Mouse (Mus musculus) hindbrain, embryonic 13.5 days (tissue): ENCODE measurements around the gene Dab2. TPM values are rescaled to one million over a fixed set of nuclear protein-coding genes. Genes with fewer than 3 reads are reported as not detected.

Source experiments
- ATAC-seq: fragments of 200-750 bp; cut with Nextera tagmentation; 2 replicates; pipeline ENCODE4 v1.8.0; 2017; ENCODE audit warnings: moderate TSS enrichment; ENCODE audit not compliant: low FRiP score
- H3K27ac ChIP-seq: fragments of 300-500 bp; sonication (generic); 2 replicates; pipeline ENCODE4 v1.5.1; 2015; ENCODE audit warnings: inconsistent platforms, mild to moderate bottlenecking, moderate library complexity
- H3K27me3 ChIP-seq: fragments of 300-500 bp; sonication (generic); 2 replicates; pipeline ENCODE4 v1.6.1; 2015; ENCODE audit warnings: mild to moderate bottlenecking, inconsistent platforms
- H3K36me3 ChIP-seq: fragments of 300-500 bp; sonication (generic); 2 replicates; pipeline ENCODE4 v1.6.1; 2015; ENCODE audit warnings: mild to moderate bottlenecking, inconsistent platforms
- H3K4me1 ChIP-seq: fragments of 300-500 bp; sonication (generic); replicated peaks from 2 replicates; pipeline ENCODE4 v1.6.1; 2015; ENCODE audit warnings: inconsistent platforms
- H3K4me2 ChIP-seq: fragments of 300-500 bp; sonication (generic); 2 replicates; pipeline ENCODE4 v1.6.1; 2015; ENCODE audit warnings: inconsistent platforms, mild to moderate bottlenecking, moderate library complexity
- H3K4me3 ChIP-seq: fragments of 300-500 bp; sonication (generic); 2 replicates; pipeline ENCODE4 v1.5.1; 2015; ENCODE audit warnings: mild to moderate bottlenecking, inconsistent platforms
- H3K9ac ChIP-seq: fragments of 300-500 bp; sonication (generic); 2 replicates; pipeline ENCODE4 v1.6.1; 2015; ENCODE audit warnings: mild to moderate bottlenecking, inconsistent platforms
- H3K9me3 ChIP-seq: fragments of 300-500 bp; sonication (generic); 2 replicates; pipeline ENCODE4 v1.6.1; 2016; ENCODE audit warnings: inconsistent platforms
- WGBS: fragments of 180-500 bp; shearing (Covaris S2); methylation state at CpG from one replicate; pipeline ENCODE4 v1.1.7; 2015; 5-methylcytosine and 5-hydroxymethylcytosine counted together
- polyA plus RNA-seq: library from polyadenylated mRNA; unstranded; fragments of >200 nt; fragmentation: Nextera tagmentation; extraction: Ambion mirVana; gene quantifications from 2 replicates; pipeline ENCODE4 v1.2.1, GENCODE M21; 2015

Gene Dab2
- polyA plus RNA-seq, result 26.5 and 28.5 TPM in 2 replicates

DNA sequence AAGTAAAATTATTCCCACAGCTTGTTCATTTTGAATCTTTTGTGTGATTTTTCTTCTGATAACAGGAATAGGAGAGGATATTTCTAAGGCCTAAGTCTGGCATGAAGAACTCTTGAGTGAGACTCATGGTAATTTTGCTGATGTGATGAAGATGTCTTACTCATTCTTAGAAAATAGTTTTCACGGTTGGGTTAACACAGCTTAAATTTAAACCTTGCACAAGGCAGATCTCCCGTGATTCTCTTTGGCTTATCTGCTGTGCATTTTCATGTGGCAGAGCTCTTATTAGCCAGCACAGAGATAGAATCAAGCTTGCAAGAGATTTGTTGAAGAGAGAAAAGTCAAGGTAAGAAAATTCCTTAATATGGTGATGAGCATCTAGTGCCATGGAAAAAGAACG, at the start of gene Dab2:
Gene Dab2, plus strand, starts transcription at position 235 of the 400 bp plus-strand sequence.
- H3K4me2 ChIP-seq, result no peak within 1 kb of the TSS
- H3K4me1 ChIP-seq, result no peaks in the 10 kb centered on the region
- H3K27ac ChIP-seq, result no peak within 1 kb of the TSS
- H3K9ac ChIP-seq, result no peak within 1 kb of the TSS
- 89% methylated on average over 3 of the region's 3 CpGs for WGBS
- no peak within 1 kb of the TSS for H3K4me3 ChIP-seq
- no peaks in the 10 kb centered on the region for H3K9me3 ChIP-seq
- H3K36me3 ChIP-seq, result no peaks in the 10 kb centered on the region
- H3K27me3 ChIP-seq, result no peaks in the 10 kb centered on the region
- no peak for ATAC-seq

GRCm38 (mm10) chr15:6253471-6253870, 46.1 kb upstream of the Dab2 start:
- WGBS, result 86% methylated on average over 2 of the region's 2 CpGs
- H3K27me3 ChIP-seq, result no peaks in the 10 kb centered on the region
- H3K4me3 ChIP-seq, result no peak overlapping the region
- H3K27ac ChIP-seq, result no peak overlapping the region
- no peaks in the 10 kb centered on the region for H3K36me3 ChIP-seq
- H3K9ac ChIP-seq, result no peak overlapping the region
- H3K4me2 ChIP-seq, result no peak overlapping the region
- H3K4me1 ChIP-seq, result no peaks in the 10 kb centered on the region
- H3K9me3 ChIP-seq, result no peaks in the 10 kb centered on the region
- no peak for ATAC-seq

- H3K4me1 ChIP-seq, result no peaks in the 10 kb centered on the region
- no peak overlapping the region for H3K27ac ChIP-seq
- no peak overlapping the region for H3K9ac ChIP-seq
- no peaks in the 10 kb centered on the region for H3K36me3 ChIP-seq
- H3K9me3 ChIP-seq, result no peaks in the 10 kb centered on the region
- H3K4me3 ChIP-seq, result no peak overlapping the region
- no peaks in the 10 kb centered on the region for H3K27me3 ChIP-seq
- no peak for ATAC-seq
- no peak overlapping the region for H3K4me2 ChIP-seq
- WGBS, result 98% methylated on average over 2 of the region's 2 CpGs
Observed at GRCm38 (mm10) chr15:6254383-6254782, 45.2 kb upstream of the Dab2 start.

DNA sequence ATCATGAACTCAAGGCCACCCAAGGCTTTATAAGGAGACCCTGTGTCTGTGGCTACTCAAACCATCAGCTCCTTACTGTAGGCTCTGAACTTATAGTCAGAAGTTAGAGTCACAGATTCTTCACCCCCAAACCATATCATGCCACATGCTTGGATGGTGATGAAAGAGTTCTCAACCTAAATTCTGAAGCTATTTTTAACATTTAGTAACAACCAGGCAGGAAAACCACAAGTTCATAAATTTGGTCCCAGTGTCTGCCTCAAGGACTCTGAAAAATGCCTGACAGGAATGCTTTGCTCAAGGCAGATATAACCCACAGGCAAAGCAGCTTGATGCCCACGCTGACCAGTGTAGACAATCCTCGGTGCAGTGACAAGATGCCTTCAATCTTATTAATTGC, 42.5 kb upstream of the Dab2 start:
- WGBS, result 83% methylated on average over 2 of the region's 2 CpGs
- Histone ChIP-seq H3K27ac (no peak overlapping the region), H3K36me3 (no peaks in the 10 kb centered on the region), H3K27me3 (no peaks in the 10 kb centered on the region), H3K9me3 (no peaks in the 10 kb centered on the region), H3K9ac (no peak overlapping the region), H3K4me1 (no peaks in the 10 kb centered on the region), H3K4me2 (no peak overlapping the region), H3K4me3 (no peak overlapping the region)
- no peak for ATAC-seq

GRCm38 (mm10) chr15:6259957-6260740, 39.4 kb upstream of the Dab2 start:
- Histone ChIP-seq H3K9me3 (no peaks in the 10 kb centered on the region), H3K4me1 (no peaks in the 10 kb centered on the region), H3K36me3 (no peaks in the 10 kb centered on the region), H3K4me2 (no peak overlapping the region), H3K27ac (no peak overlapping the region), H3K27me3 (no peaks in the 10 kb centered on the region), H3K4me3 (no peak overlapping the region), H3K9ac (no peak overlapping the region)
- 10% methylated on average over 3 of the region's 3 CpGs for WGBS
- ATAC-seq, result no peak

- no peak overlapping the region for H3K4me3 ChIP-seq
- no peak for ATAC-seq
- no peak overlapping the region for H3K9ac ChIP-seq
- WGBS, result 78% methylated on average over 6 of the region's 6 CpGs
- no peaks in the 10 kb centered on the region for H3K27me3 ChIP-seq
- H3K4me1 ChIP-seq, result no peaks in the 10 kb centered on the region
- H3K27ac ChIP-seq, result no peak overlapping the region
- H3K4me2 ChIP-seq, result no peak overlapping the region
- H3K9me3 ChIP-seq, result no peaks in the 10 kb centered on the region
- H3K36me3 ChIP-seq, result no peaks in the 10 kb centered on the region
Observed at GRCm38 (mm10) chr15:6260741-6261430, 38.7 kb upstream of the Dab2 start.

DNA sequence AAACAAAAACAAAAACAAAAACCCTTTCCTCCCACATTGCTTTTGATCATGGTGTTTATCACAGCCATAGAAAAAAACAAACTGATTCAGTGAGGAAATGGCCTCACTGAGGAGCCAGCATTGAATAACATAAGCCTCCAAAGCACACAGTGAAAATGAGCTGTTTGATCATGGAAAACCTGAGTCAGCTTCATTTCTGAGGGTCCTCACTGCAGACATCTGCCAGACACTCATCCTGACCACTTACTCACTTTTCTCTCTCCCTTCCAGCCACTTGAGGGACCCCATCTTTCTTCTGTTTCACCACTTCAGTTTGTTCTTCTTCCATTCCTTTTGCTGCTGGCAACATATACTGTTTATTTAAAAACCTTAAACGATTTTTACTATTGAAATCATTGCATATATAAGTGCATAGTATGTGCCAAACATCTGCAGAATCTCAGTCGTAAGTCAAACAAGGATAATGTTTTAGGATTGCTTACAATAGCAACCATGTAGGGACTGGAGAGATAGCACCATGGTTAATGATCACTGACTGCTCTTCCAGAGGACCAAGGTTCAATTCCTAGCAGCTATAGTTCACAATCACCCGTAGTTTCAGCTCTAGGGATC, 32.3 kb upstream of the Dab2 start:
- Histone ChIP-seq H3K4me3 (no peak overlapping the region), H3K9ac (no peak overlapping the region), H3K27me3 (no peaks in the 10 kb centered on the region), H3K36me3 (no peaks in the 10 kb centered on the region), H3K27ac (no peak overlapping the region), H3K4me1 (no peaks in the 10 kb centered on the region), H3K9me3 (no peaks in the 10 kb centered on the region), H3K4me2 (no peak overlapping the region)
- WGBS, result 81% methylated on average over 3 of the region's 3 CpGs
- no peak for ATAC-seq

GRCm38 (mm10) chr15:6278606-6279468, 20.8 kb upstream of the Dab2 start:
- Histone ChIP-seq H3K27me3 (no peaks in the 10 kb centered on the region), H3K9me3 (no peaks in the 10 kb centered on the region), H3K4me2 (no peak overlapping the region), H3K4me1 (no peaks in the 10 kb centered on the region), H3K36me3 (no peaks in the 10 kb centered on the region), H3K27ac (no peak overlapping the region), H3K4me3 (no peak overlapping the region), H3K9ac (no peak overlapping the region)
- ATAC-seq, result no peak
- WGBS, result 75% methylated on average over 11 of the region's 11 CpGs

GRCm38 (mm10) chr15:6280021-6280451, 19.6 kb upstream of the Dab2 start:
- H3K4me1 ChIP-seq, result no peaks in the 10 kb centered on the region
- H3K27me3 ChIP-seq, result no peaks in the 10 kb centered on the region
- no peak overlapping the region for H3K9ac ChIP-seq
- H3K4me3 ChIP-seq, result no peak overlapping the region
- H3K4me2 ChIP-seq, result no peak overlapping the region
- H3K36me3 ChIP-seq, result no peaks in the 10 kb centered on the region
- WGBS, result 71% methylated on average over 4 of the region's 4 CpGs
- no peak for ATAC-seq
- H3K9me3 ChIP-seq, result no peaks in the 10 kb centered on the region
- H3K27ac ChIP-seq, result no peak overlapping the region

DNA sequence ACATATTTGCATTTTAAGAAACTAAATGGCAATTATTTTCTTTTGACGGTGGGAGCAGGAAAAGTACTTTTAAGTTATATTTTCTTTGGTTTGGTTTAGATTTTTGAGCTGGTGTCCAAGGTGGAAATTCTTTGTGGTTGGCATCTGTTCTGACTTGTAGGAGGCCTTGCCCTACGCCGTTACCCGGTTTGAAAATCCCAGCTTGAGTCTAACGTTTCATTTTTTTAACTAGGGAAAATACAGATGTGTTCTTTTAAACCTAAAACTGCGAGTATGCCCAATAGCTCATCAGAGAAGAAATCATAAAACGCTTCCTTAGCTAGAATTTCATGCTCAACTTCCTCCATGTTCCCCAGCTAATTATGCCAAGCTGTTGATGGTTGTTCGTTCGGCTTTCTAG, 16.3 kb upstream of the Dab2 start:
- Histone ChIP-seq H3K4me3 (no peak overlapping the region), H3K9me3 (no peaks in the 10 kb centered on the region), H3K4me1 (no peaks in the 10 kb centered on the region), H3K9ac (no peak overlapping the region), H3K27me3 (no peaks in the 10 kb centered on the region), H3K27ac (no peak overlapping the region), H3K36me3 (no peaks in the 10 kb centered on the region), H3K4me2 (no peak overlapping the region)
- WGBS, result 86% methylated on average over 9 of the region's 9 CpGs
- no peak for ATAC-seq

DNA sequence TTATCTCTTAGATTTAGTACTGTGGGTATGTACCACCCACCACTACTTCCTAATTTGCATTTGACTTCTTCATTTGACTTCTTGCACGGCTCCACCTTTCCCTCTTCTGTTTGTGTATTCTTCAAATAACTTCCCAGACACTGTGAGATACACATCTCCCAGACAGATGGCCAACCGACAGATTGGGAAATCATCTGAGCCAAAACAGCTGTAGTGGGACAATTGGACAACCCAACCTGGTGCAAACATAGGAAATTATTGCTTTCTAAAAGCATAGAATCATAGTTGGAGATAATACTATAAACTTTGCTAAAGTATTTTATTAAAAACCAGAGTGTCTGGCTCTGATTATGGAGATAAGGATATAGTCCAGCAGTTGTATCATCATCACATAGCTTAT, 3.5 kb upstream of the Dab2 start:
- no peaks in the 10 kb centered on the region for H3K9me3 ChIP-seq
- 81% methylated on average over 2 of the region's 2 CpGs for WGBS
- H3K27me3 ChIP-seq, result no peaks in the 10 kb centered on the region
- H3K4me3 ChIP-seq, result no peak overlapping the region
- H3K36me3 ChIP-seq, result no peaks in the 10 kb centered on the region
- H3K4me2 ChIP-seq, result no peak overlapping the region
- no peak overlapping the region for H3K27ac ChIP-seq
- no peak for ATAC-seq
- H3K9ac ChIP-seq, result no peak overlapping the region
- no peaks in the 10 kb centered on the region for H3K4me1 ChIP-seq

DNA sequence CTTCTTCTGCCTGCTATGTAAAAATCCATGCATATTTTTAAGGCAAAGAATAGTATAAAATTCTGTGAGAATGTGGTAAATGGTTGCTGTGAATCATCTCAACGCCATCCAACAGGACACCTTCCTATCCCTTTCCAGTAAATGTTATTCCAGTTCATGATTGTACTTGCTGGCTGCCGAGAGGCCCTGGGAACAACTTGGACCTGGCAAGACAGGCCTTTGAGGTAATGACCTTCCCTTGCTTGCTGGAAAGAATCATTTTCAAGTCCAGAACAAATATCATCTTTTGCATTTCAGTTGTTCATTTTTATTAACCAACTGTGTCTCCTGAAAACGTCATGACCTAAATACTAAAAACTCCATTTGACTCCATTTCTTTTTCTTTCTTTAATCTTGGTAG, 862 bp upstream of the Dab2 start:
- Histone ChIP-seq H3K4me1 (no peaks in the 10 kb centered on the region), H3K27ac (no peak overlapping the region), H3K4me2 (no peak overlapping the region), H3K36me3 (no peaks in the 10 kb centered on the region), H3K9me3 (no peaks in the 10 kb centered on the region), H3K27me3 (no peaks in the 10 kb centered on the region), H3K9ac (no peak overlapping the region), H3K4me3 (no peak overlapping the region)
- WGBS, result 85% methylated on average over 3 of the region's 3 CpGs
- ATAC-seq, result no peak
